Mouse (Mus musculus) gastrocnemius, postnatal 4 days (tissue): ENCODE measurements around the gene Tstd3. TPM values are rescaled to one million over a fixed set of nuclear protein-coding genes. Genes with fewer than 3 reads are reported as not detected.
"Not testable (repeated sequence)": the region's sequence is repeated elsewhere in the genome, so short reads cannot be mapped to it uniquely, and the experiment has no call there.

Experiments used
- DNase-seq, 2 experiments: peaks; one replicate each; pipeline ENCODE4 v3.0.0; 2021 to 2022; ENCODE audit warnings: low spot score in 2 of 2, mixed read lengths in 2 of 2
- total RNA-seq, 2 experiments: library from RNA; stranded (reverse); gene quantifications; 2 replicates each; pipeline ENCODE4 v1.2.3; 2021

Gene Tstd3
- total RNA-seq, 2 experiments from 2014 or later = 7.3 to 9.5 TPM

DNA sequence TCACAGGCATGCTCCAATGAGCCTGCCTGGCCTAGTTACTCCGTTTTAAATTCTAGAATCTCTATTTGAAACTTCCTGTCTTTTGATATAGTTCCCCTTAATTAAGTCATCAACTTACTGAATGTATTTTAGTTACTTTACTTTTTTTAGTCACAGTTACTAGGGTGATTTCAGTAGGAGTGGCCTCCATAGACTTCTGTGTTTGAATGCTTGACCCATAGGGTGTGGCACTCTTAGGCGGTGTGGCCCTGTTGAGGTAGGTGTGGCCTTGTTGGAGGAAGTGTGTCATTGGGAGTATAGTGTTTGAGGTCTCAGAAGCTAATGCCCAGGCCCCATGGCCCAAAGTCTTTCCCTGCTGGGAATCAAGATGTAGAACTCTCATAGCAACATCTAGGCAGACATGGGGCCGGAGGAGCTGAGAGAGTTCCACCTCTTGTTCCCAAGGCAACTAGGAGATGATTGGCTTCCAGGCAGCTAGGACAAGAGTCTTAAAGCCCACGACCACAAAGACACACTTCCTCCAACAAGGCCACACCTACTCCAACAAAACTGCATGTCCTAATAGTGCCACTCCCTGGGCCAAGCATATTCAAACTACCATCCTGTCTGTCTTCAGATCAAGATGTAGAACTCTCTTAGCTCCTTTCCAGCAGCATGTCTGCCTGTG lies 11.8 kb downstream of the Tstd3 start:
- no peak for DNase-seq

DNA sequence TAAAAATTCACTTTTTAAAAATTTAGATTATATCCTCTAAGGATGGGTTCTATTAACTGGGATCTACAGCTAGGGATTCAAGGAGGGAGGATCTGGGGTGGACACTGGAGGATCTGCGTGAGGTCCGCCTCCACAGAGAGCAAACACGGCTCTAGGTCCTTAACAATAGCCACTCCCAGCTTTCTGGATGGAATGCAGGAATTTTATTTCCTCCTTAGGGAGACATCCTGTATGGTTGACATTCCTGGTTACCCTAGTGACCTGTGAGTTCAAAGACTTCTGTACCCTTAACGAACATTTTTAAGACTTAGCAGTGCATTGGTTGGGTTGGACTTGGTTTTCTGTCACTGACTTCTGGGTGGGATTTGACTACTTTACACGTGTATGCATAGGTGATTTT lies 21.3 kb downstream of the Tstd3 start:
- DNase-seq = no peak

DNA sequence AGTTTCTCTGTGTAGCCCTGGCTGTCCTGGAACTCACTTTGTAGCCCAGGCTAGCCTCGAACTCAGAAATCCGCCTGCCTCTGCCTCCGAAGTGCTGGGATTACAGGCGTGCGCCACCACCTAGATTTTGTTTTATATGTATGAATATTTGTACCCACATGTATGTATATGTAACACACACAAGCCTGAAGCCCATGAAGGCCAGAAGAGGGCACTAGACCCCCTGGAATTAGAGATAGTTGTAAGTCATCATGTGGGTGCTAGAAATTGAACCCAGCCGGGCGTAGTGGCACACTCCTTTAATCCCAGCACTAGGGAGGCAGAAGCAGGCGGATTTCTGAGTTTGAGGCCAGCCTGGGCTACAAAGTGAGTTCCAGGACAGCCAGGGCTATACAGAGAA lies 22.9 kb downstream of the Tstd3 start:
- DNase-seq = not testable (repeated sequence)

DNA sequence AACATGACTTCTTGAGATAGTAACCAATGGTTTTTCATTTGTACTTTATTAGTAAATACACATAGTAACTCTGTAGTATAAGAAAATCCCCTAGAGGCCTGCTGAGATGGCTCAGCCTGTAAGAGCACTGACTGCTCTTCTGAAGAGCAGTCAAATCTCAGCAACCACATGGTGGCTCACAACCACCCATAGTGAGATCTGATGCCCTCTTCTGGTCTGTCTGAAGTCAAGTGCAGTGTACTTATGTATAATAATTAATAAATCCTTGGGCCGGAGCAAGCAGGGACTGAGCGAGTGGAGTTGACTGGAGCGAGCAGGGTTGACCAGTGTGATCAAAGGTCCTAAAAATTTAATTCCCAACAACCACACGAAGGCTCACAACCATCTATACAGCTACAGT lies 27.8 kb downstream of the Tstd3 start:
- no peak for DNase-seq

DNA sequence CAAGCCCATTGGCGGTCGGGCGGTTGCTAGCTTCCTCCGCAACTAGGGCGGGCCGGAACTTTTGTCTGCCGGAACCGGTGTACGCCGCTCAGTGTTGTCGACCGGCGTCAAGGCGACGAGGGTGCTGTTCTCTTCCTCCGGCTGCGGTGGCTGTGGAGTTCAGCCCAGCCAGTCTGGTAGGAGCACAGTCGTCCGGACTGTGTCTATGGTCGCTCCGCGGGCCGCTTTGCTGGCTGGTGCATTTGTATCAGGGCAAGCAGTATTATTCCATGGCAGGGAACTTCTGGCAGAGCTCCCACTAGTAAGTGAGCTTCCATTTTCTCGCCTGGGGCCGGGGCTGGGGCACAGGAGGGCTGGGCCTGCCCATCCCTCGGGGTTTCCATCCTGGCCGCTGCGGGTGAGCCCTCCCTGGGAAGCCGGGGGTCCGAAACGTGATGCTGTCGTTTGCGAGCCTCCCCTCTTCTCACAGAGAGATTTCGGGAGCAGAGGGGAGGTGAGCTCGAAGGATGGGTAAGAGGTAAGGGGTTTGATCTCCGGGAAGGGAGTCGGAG lies 39.3 kb downstream of the Tstd3 start, which contains the start of gene Ccnc:
Gene Ccnc (plus strand): TSS at position 87 of the 551 bp plus-strand sequence.
- peak; percentile 78 to 90 for DNase-seq

DNA sequence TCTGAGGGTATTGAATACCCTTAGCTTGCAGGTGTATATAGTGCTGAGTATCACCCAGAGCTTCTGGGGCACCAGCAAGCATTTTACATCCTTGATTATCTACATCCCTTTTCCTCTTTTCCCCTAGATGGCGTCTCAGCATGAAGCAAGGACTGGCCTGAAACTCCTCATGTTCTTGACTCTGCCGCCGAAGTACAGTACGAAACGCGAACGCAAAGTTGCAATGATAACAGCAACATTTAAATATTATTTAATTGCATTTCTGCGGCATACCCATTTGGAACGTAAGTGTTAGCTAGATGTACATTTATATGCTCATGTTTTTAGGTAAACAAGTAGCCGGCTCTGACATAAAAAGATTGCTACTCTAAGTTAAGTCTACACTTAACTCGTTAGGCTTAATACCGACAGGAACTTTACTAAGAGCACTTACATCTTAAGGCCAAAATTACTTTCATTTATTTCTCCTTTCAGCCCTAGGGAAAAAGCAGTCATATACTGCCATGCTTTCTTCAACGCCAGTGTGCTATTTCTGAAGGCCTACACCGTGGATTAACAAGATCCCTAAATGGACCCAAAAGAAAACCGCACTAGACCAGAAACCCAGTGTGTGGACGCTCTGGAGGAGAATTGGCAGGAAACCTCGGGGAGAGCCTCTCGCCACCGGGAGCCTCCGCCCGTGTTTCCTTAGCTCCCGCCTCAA lies 39.9 kb downstream of the Tstd3 start:
- peak in 1 of 2 experiments; percentile 22 for DNase-seq

DNA sequence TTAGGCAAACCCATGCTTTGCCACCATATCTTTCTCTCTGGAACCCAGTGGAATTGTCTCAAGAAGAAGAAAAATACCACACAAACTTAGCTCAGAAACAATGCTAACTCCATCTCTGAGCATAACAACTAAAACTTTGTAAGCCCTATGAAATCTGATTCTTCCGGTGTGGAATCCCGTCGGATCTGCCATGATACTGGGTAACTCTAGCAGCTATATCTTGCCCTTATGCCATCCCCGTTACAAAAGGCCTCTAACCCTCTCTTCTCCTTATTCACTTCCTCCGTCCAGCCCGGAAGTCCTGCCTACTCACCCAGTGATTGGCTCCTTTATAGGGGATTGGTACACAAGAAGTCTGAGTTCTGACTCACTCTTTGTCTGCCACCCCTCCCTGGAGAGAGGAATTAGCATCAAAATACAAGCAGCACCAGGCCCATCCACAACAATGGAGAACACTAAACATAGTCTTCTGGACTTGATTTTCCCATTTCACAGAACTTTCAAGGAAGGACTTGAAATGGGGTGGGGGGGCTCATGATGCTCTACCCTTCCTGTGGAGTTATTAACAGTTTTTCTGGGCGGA lies 44.2 kb downstream of the Tstd3 start:
- DNase-seq = no peak

DNA sequence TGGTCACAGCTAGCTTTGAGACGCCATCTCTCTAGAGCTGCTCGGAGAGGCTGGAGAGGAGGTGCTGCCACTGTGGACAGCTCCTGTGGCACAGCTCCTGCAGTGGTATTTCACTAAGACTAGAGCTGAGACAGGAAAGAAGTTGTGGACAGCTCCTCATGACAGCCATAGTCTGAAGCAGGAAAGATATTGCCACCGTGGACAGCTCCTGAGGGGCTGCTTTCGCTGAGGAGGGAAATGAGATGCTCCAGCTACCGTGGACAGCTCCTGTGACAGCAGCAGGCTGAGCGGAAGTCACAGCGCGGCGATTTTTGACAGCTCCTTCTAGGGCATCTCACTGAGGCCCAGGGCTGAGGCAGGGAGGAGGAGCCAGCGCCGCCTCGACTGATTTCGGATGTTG lies 54.9 kb downstream of the Tstd3 start:
- DNase-seq = peak; percentile 47 to 88

Other genes starting within 250 kb of the Tstd3 start
- not detected for gene Prdm13, start 81.2 kb downstream of the Tstd3 start, total RNA-seq
- 10 to 100 TPM; 15.5 to 16.3 TPM for gene Ccnc, start 39.5 kb downstream of the Tstd3 start, total RNA-seq
- gene Usp45, start 56 bp downstream of the Tstd3 start, total RNA-seq = 10 to 100 TPM; 14.1 to 18.6 TPM
- 10 to 100 TPM; 62.2 to 88.1 TPM for gene Pnisr, start 80.4 kb upstream of the Tstd3 start, total RNA-seq
- gene Coq3, start 112.5 kb upstream of the Tstd3 start, total RNA-seq = 10 to 100 TPM; 11.4 to 12.3 TPM
- gene Faxc, start 164.1 kb upstream of the Tstd3 start, total RNA-seq = 1 to 10 TPM; 6.4 to 6.7 TPM